Mouse (Mus musculus) stomach, embryonic 16.5 days (tissue): ENCODE measurements around the gene Tob1. TPM values are rescaled to one million over a fixed set of nuclear protein-coding genes. Genes with fewer than 3 reads are reported as not detected.

Experiments used
- ATAC-seq: fragments of 200-750 bp; cut with Nextera tagmentation; 2 replicates; pipeline ENCODE4 v1.8.0; 2017; ENCODE audit warnings: moderate number of reproducible peaks, moderate TSS enrichment; ENCODE audit not compliant: insufficient read depth, low FRiP score
- H3K27ac ChIP-seq: fragments of 300-500 bp; sonication (generic); 2 replicates; pipeline ENCODE4 v1.5.1; 2014; ENCODE audit warnings: low read length
- H3K27me3 ChIP-seq: fragments of 300-500 bp; sonication (generic); 2 replicates; pipeline ENCODE4 v1.6.1; 2014; ENCODE audit warnings: low read length, control low read depth, mixed read lengths; ENCODE audit not compliant: control insufficient read depth, insufficient read depth
- H3K36me3 ChIP-seq: fragments of 300-500 bp; sonication (generic); 2 replicates; pipeline ENCODE4 v1.6.1; 2014; ENCODE audit warnings: low read length; ENCODE audit not compliant: control insufficient read depth, insufficient read depth
- H3K4me1 ChIP-seq: fragments of 300-500 bp; sonication (generic); 2 replicates; pipeline ENCODE4 v1.6.1; 2014; ENCODE audit warnings: low read length, control low read depth, mixed read lengths; ENCODE audit not compliant: control insufficient read depth, insufficient read depth
- H3K4me2 ChIP-seq: fragments of 300-500 bp; sonication (generic); 2 replicates; pipeline ENCODE4 v1.6.1; 2014; ENCODE audit warnings: low read depth, low read length, mixed read lengths
- H3K4me3 ChIP-seq: fragments of 300-500 bp; sonication (generic); replicated peaks from 2 replicates; pipeline ENCODE4 v1.5.1; 2014; ENCODE audit warnings: mild to moderate bottlenecking, low read length
- H3K9ac ChIP-seq: fragments of 300-500 bp; sonication (generic); 2 replicates; pipeline ENCODE4 v1.6.1; 2014; ENCODE audit warnings: low read length
- H3K9me3 ChIP-seq: fragments of 300-500 bp; sonication (generic); replicated peaks from 2 replicates; pipeline ENCODE4 v1.6.1; 2016; ENCODE audit warnings: low read length, control low read depth; ENCODE audit not compliant: control insufficient read depth
- WGBS: fragments of 180-500 bp; shearing (Covaris S2); extraction: QIAGEN DNeasy Blood & Tissue Kit; methylation state at CpG from one replicate; pipeline ENCODE4 v1.1.7; 2014; 5-methylcytosine and 5-hydroxymethylcytosine counted together
- polyA plus RNA-seq: library from polyadenylated mRNA; unstranded; fragments of >200 nt; fragmentation: Nextera tagmentation; extraction: Ambion mirVana; gene quantifications from 2 replicates; pipeline ENCODE4 v1.2.1, GENCODE M21; 2015

Tob1 gene
- polyA plus RNA-seq, 1 experiment from 2014 or later: 42.3 TPM

DNA sequence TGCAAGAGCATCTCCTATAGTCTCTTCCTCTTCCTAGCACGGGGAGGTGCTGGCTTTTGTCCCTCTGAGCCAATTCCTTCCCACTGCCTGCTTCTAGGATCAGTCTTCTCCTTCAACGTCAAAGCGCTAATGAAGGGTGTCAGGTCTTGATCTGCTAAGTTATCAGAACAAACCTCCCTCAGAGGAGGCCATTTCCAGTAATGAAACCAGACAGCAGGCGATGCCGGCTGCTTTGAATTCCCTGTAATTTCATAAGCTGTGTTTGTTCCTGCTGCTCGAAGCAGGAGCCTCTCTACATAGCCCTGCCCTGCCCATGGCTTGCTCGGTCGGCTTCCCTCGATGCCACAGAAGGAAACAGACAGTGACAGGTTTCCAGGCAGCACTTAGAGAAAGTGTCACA lies 33.1 kb downstream of the Tob1 start:
- H3K9me3 ChIP-seq: no peaks in the 10 kb centered on the region
- 66% methylated on average over 9 of the region's 9 CpGs for WGBS
- peaks cover 37% of the 10 kb centered on the region for H3K4me1 ChIP-seq
- no peak overlapping the region for H3K4me3 ChIP-seq
- no peak for ATAC-seq
- no peak overlapping the region for H3K9ac ChIP-seq
- no peaks in the 10 kb centered on the region for H3K27me3 ChIP-seq
- H3K4me2 ChIP-seq: no peak overlapping the region
- H3K36me3 ChIP-seq: no peaks in the 10 kb centered on the region
- H3K27ac ChIP-seq: peak overlapping the region; percentile 0; the same call in 1 of the 2 replicates

DNA sequence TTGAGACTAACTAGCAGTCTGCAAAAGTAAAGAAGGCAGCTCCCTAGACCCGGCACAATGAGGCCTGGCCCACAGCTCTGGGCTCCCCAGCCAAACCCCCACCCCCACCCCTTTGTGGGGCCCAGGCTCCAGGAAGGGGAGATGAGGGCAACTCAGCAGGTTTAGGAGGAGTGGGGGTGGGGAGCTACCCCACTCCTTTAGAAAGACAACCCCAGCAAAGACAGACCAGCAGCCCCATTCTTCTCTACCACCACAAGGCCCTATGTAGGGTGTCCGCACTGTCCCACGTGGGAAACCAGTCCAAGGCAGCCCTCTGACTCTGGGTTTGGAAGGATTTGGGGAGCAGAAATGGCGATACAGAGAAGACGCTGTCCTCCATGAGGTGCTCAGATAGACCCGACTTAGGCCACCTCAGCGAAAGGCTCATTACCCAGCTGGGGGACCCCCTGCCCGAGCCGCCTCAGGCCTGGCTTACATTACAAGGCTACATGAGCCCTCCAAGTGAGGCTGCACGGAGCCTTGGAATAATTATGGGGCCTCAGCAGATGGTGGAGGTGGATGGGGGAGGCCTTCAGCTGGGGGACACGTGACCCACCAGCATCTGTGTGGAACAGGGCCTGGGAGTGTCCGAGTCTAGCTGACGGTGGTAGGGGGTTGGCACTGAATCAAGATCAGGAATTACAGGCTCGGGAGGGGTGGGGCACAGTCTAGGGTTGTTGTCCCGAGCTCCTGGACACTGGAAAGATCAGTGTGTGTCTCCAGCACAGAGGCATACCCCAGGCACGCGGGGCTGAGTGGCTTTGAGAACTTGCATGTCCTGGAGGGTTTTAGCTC lies 34.9 kb downstream of the Tob1 start, which contains the start of gene Wfikkn2:
Wfikkn2 (minus strand) TSS at position 51 of the 834 bp plus-strand sequence.
- Histone ChIP-seq H3K27me3 (no peaks in the 10 kb centered on the region), H3K27ac (peak within 1 kb of the TSS; percentile 64), H3K4me1 (peaks cover 35% of the 10 kb centered on the region), H3K4me2 (0 out of 2 replicates have a peak within 1 kb of the TSS, but pooled peaks have one; percentile 11), H3K9ac (peak within 1 kb of the TSS; percentile 49), H3K36me3 (no peaks in the 10 kb centered on the region), H3K9me3 (no peaks in the 10 kb centered on the region), H3K4me3 (no peak within 1 kb of the TSS)
- peak; percentile 63 for ATAC-seq
- WGBS: 46% methylated on average over 17 of the region's 17 CpGs

DNA sequence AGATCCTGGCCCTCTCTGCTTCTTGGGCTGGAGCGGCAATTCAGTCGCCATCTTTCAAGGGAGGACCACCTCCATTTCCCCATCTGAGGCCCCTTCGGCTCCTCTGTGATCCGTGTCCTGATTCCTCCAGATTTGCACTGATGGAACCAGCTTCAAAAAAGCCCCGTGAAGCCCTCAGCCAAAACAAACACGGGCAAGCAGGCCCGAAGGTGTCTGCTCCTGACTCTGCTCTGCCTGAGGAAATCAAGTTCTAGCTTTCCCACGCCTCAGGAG lies 35.5 kb downstream of the Tob1 start:
- no peaks in the 10 kb centered on the region for H3K27me3 ChIP-seq
- ATAC-seq: no peak
- WGBS: 40% methylated on average over 8 of the region's 8 CpGs
- H3K9ac ChIP-seq: peak overlapping the region; percentile 49
- no peak overlapping the region for H3K4me3 ChIP-seq
- H3K4me2 ChIP-seq: 0 out of 2 replicates have a peak overlapping the region, but pooled peaks have one; percentile 11
- H3K27ac ChIP-seq: peak overlapping the region; percentile 64
- peaks cover 35% of the 10 kb centered on the region for H3K4me1 ChIP-seq
- no peaks in the 10 kb centered on the region for H3K36me3 ChIP-seq
- H3K9me3 ChIP-seq: no peaks in the 10 kb centered on the region

DNA sequence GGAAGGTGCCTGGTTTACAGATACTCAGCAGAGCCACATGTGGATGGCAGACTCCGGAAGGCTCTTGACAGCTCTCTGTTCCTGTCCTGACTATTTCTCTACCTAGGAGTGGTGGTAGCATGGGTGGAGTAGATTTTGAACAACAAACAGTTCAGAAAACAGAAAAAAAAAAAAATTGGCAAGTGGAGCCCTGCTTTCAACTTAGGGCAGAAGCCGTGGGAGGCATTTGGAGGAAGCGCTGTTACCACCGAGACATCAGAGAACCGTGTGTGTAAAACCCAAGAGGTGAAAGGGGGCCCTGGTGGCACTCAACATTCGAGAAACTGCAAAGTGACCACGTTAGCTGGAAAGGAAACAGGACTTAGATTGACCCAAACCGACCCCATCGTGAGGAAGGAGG lies 41.9 kb downstream of the Tob1 start:
- Histone ChIP-seq H3K9ac (no peak overlapping the region), H3K27ac (no peak overlapping the region), H3K36me3 (no peaks in the 10 kb centered on the region), H3K4me1 (no peaks in the 10 kb centered on the region), H3K27me3 (no peaks in the 10 kb centered on the region), H3K9me3 (no peaks in the 10 kb centered on the region), H3K4me2 (no peak overlapping the region), H3K4me3 (no peak overlapping the region)
- WGBS: 75% methylated on average over 9 of the region's 9 CpGs
- ATAC-seq: no peak

DNA sequence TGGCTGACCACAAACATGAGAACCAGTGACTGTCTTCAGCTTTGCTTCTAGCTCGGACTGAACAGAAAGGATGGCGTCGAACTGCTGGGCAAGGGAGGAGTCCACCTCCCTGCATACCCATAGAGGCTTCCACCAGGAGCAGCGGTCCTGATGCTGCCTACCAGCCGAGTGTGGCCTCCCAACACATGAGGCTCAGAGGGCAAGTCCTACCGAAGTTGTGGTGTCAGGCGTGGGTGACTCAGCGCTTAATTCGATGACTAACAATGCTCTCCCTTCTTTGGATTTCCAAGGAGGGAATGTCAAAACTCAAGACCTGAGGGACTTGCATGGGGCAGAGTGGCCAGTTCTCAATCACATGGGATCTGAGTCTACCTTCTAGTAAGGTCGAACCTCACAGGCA lies 42.4 kb downstream of the Tob1 start:
- H3K27ac ChIP-seq: no peak overlapping the region
- H3K4me1 ChIP-seq: no peaks in the 10 kb centered on the region
- H3K4me3 ChIP-seq: no peak overlapping the region
- H3K36me3 ChIP-seq: no peaks in the 10 kb centered on the region
- no peak overlapping the region for H3K9ac ChIP-seq
- no peak for ATAC-seq
- H3K9me3 ChIP-seq: no peaks in the 10 kb centered on the region
- 85% methylated on average over 10 of the region's 10 CpGs for WGBS
- H3K4me2 ChIP-seq: no peak overlapping the region
- no peaks in the 10 kb centered on the region for H3K27me3 ChIP-seq

DNA sequence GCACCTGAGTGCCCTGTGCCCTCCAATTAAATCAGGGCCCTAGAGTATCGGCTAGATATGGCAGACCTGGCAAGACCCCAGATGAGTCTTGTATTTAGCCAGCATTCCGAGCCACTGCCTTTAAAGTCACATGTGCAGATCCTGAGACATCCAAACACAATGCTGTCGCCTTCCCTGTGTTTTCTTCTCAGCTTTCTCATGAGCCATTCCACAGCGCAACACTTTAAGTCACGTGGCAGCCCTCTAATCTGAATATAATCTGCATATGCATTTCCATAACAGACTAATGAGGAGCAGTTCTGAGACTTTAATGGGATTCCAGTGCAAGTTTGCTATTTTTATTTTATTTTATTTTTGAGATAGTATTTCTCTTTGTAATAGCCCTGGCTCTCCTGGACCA lies 44.5 kb downstream of the Tob1 start:
- Histone ChIP-seq H3K36me3 (no peaks in the 10 kb centered on the region), H3K27me3 (no peaks in the 10 kb centered on the region), H3K4me3 (no peak overlapping the region), H3K4me2 (no peak overlapping the region), H3K9me3 (no peaks in the 10 kb centered on the region), H3K4me1 (no peaks in the 10 kb centered on the region), H3K9ac (no peak overlapping the region), H3K27ac (no peak overlapping the region)
- ATAC-seq: no peak
- whole genome bisulfite sequencing: 69% methylated on average over 5 of the region's 5 CpGs

DNA sequence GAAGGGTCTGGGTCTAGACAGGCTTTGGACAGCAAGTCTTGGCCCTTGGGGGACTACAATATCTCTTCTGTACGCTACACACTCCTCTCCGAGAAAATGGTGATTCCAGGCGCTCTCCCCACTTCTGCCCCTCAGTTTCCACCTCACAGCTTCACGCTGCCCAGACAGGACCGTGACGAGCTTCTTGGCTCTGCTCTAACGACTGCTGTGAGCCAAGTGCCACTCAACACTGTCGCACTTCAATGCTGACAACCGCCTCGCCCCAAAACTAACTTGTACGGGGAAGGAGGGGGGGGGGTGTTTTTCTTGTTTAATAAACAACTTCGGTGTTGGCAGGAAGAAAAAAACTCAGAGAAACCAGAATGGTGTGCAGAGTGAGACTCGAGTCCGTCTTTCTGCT lies 46.7 kb downstream of the Tob1 start:
- Histone ChIP-seq H3K4me3 (no peak overlapping the region), H3K9ac (no peak overlapping the region), H3K36me3 (no peaks in the 10 kb centered on the region), H3K4me1 (no peaks in the 10 kb centered on the region), H3K4me2 (no peak overlapping the region), H3K9me3 (no peaks in the 10 kb centered on the region), H3K27me3 (no peaks in the 10 kb centered on the region), H3K27ac (no peak overlapping the region)
- ATAC-seq: no peak
- 71% methylated on average over 14 of the region's 14 CpGs for WGBS

DNA sequence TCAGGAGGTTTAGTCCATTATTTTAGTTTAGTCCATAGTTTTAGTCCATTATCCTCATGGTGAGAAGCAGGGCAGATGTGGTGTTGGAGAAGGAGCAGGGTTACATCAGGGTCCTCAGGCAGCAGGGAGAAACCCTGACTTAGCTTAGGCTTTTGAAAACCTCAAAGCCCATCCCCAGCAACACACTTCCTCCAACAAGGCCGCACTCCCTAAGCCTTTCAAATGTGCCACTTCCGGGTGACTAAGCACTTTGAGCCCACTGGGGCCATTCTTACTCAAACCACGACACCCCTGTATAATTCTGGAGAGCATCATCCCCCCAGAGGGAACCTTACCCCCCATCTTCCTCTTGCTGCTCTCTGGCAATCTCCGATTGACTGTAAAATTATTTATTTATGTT lies 48.6 kb downstream of the Tob1 start:
- Histone ChIP-seq H3K36me3 (no peaks in the 10 kb centered on the region), H3K4me1 (peaks cover under 1% of the 10 kb centered on the region; the same call in 1 of the 2 replicates), H3K4me2 (no peak overlapping the region), H3K9me3 (no peaks in the 10 kb centered on the region), H3K4me3 (no peak overlapping the region), H3K27ac (no peak overlapping the region), H3K9ac (no peak overlapping the region), H3K27me3 (no peaks in the 10 kb centered on the region)
- no peak for ATAC-seq
- WGBS: 70% methylated on average over 4 of the region's 4 CpGs

DNA sequence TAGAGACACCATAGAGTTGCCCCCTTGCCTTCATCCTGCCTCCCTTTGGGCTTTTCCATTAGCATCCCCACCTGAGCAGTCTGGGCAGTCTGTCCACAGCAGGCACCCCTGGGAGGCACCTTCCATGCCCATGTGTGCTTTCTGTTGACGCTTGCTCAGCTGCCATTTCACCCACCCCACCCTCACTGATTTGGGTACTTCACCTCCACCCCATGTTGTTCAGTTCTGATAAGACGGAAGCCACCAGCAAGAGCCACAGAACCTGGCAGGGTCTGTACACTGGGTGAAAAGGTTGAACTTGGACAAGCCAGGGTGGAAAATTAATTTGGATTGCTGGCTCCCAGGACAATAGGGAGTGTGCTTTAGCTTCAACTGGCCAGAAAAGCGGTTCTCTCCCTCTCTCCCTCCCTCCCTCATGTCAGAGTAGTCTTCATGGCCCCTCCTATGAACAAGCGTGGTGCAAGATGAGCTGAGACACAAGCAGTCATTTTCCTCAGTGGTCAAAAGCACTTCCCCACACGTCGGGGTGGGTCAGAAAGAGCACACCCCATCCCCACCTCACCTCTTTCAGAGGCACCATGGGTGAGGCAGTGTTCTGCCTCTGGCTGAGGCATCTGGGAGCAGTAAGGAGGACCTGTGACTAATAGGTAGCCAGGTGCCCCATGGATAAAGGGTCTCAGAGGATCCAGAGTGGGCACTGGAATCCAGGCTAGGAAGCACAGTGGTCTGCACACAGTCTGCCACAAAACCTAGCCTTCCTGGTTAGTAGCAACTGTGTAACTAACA lies 50.5 kb downstream of the Tob1 start:
- Histone ChIP-seq H3K27me3 (no peaks in the 10 kb centered on the region), H3K9ac (no peak overlapping the region), H3K4me1 (peaks cover 4% of the 10 kb centered on the region), H3K4me2 (no peak overlapping the region), H3K36me3 (no peaks in the 10 kb centered on the region), H3K4me3 (no peak overlapping the region), H3K9me3 (no peaks in the 10 kb centered on the region), H3K27ac (no peak overlapping the region)
- WGBS: 59% methylated on average over 6 of the region's 6 CpGs
- peak; percentile 66 for ATAC-seq
